Mouse (Mus musculus): ENCODE measurements around the gene Lhfpl2.

Gene Lhfpl2

DNA sequence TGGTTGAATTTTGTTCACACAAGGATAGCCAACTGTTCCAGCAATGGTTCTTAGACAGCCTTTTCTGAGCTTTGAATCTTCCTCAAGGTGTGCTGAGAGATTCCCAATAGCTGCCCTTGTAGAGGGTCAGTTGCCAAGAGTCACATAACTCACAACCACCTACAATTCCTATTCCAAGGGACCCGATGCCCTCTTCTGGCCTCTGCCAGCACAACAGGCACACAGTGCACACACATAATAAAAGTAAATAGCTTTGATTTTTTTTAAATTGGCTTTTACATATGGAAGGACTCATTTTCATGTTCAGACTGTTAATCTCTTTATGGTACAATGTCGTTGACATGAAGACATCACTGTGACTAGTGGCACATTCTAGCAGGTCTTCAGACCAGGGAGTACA lies 155.1 kb downstream of the Lhfpl2 start:
- DNase-seq (ENCODE audit: low read depth, low spot score), result peak; percentile 24

DNA sequence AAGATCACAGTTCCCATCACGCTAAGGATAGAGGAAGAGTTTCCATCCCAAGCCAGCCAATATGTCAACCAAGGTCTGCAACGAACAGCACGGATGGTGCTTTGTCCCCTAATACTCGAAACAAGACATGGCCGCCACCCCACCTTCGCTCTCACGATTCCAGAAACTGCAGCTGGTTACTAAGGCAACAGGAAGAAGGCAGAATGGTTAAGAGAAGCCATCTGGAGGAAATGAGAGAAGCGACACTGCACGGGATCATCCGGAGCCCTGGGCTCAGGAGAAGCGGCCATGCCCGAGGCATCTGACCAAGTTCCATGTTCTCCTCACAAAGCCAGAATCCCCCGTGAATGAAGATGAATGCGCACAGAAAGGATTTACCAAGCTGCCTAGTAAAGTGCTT lies 166.0 kb downstream of the Lhfpl2 start:
- DNase-seq (ENCODE audit: low read depth, low spot score), result no peak

DNA sequence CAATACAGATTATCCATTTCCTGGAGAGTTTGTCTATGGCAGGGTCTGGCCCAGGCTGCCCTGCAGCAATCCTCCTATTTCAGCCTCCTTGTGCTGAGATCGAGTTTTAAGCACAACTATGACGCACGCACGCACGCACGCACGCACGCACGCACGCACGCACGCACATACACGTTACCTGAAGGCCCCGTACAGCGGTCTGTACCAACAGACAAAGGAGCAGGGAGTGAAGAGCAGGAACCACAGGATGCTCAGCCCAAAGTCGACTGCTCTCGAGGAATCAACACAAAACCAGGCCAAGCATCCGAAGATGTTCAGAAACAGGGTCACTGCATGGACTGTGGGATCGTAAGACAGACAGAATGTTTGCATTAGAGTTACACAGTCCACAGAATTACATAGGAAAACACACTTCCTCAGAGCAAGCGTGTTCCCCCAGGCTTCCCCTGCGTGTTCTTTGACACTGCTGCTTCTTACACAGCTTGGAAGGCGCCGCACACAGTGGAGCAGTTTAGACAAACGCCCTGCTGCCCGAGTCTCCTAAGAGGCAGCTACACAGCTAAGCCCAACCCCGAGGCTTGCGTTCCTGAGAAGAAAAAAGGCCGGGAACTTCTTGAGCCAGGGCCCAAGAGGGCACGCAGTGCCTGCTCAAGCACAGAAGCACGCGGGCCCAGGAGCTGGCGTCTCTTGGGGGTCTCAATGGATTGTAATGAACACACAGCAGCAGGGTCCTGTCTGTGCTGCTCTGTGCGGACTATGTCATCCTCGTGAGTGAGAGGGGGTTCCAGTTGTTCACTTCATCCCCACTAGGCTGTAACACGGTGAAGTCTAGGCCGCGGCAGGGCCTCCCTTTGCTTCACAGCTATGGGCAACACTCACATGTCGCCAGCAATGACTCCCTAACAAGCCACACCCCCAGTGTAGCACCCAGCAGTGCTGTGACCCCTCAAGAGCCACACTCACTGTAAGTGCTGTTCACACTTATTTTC lies 167.4 kb downstream of the Lhfpl2 start:
- no peak for DNase-seq (ENCODE audit: low read depth, low spot score)

DNA sequence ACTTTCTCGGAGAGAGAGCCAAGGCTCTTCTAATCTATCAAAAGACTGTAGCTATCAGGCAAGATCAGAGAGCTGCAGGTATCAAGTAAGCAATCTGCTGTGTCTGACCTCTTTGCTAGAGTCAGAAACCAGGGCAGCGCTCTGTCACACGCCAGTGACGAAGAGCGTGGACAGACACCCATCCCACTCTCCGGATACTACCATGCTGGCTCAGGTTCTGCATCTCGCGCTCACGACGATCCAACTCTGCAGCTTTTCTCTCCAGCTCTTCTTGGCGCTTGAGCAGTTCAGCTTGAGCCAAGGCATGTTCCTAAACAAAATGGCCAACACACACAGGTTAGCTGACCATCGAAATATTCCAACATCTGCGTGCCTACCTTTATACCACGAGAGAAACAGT lies 174.3 kb downstream of the Lhfpl2 start:
- no peak for DNase-seq (ENCODE audit: low read depth, low spot score)

DNA sequence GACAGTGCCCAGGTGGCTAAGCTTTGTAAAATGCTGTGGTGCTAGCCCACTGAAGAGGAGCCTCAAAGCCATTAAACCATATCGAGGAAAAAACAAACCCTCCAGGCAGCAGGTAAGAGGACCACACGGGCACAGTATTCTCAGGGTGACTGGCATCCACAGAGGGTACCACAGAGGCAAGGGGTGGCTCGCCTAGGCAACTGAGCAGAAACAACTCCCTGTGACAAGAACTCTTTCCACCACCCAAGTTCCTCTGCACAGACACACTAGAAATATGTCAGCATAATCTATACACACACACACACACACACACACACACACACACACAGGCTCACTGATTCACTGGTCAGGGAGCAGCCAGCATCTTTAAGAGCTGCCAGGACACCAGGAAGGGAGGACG lies 181.9 kb downstream of the Lhfpl2 start:
- DNase-seq (ENCODE audit: low read depth, low spot score), result no peak

DNA sequence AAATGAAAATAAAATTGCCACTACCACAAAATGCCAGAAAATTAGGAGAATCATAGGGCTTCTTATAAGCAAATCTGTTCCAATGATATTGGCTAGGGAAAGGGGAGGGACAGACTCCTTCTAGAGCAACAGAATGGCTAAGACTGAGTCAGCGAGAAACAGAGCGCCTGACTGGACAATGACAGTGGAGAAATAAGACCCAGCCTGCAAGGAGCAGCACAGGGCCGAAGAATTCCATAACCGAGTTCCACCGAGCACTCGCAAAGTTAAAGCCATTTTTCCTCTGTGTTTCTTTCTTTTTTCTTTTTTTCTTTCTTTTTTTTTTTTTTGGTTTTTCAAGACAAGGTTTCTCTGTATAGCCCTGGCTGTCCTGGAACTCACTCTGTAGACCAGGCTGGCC lies 182.5 kb downstream of the Lhfpl2 start:
- no peak for DNase-seq (ENCODE audit: low read depth, low spot score)

DNA sequence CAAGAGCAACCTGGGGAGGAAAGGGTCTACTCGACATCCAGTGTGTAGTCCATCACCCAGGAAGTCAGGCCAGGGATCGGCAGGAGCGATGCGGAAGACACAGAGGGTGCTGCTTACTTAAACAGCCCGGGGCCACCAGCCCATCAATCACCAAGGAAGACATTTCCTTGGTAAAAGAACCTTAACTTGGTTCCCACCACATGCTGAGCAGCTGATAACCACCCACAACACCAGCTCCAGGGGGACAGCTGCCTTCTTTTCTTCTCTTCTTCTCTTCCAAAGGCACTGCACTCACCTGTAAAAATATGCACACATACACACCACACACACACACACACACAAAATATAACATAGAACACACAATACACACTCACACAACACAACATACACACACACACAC lies 183.3 kb downstream of the Lhfpl2 start:
- no peak for DNase-seq (ENCODE audit: low read depth, low spot score)

DNA sequence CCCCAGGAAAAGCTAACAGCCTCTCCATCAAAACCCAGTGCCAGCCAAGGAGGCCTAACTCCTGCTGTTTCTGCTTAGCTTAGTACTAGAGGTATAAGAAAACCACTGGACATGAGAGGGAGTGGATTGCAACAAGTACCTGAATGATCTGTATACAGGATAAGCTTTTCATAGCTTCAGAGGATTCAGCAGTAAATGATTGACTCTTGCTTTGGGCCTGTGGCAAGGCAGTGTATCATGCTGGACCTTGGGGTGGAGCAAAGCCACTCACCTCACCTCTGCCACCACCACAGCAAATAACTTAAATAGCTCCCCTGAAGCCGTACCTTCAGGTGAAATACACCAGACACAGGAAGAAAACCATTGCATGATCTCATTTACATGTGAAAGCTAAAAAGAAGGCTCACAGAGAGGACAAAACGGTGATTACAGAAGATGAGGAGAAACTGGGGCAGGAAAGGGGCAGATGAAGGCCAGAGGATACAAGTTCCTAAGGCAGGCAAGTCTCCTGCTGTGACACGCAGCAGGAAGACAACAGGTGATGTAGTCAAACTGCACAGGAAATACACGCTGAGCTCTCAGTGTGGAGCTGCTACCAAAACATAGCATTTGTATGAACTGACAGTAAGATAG lies 184.4 kb downstream of the Lhfpl2 start:
- no peak for DNase-seq (ENCODE audit: low read depth, low spot score)

DNA sequence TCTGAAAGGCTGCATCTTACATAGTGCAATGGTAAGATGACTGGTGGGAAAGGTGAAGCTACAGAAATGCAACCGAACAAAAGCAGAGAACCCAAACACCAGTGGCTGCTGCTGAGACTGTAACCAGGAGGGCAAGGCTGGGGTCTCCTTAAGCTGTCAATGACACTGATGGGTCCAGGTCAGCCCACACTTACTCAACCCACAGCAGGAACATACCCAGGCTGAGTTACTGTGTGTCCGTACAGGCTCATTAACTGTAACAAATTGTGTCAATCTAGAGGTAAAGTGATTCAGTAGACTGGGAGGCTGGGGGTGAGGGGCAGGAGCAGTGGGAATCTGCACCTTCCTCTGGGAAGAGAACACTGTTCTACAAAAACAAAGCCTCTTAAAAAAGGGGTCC lies 185.3 kb downstream of the Lhfpl2 start:
- DNase-seq (ENCODE audit: low read depth, low spot score), result no peak

Measured in forelimb bud, embryonic 11.5 days (tissue).